13 mouse cellular contexts compared by ENCODE assay signal in the genomic region with DNA sequence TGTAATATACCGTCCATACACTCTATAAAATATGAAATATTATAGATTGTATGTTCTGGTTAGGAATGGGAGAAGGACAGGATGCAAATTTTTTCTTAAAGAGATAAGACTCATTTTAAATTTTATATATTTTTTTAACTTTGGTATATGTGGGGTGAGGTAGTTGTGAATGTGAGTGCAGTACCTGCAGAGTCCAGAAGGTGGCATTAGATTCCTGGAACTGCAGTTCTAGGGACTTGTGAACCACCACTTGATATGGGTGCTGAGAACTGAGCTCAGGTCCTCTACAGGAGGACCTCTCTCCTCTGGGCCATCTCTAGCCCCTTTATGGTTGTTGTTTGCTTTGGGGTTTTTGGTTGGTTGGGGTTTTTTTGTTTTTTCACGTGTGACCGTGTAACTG. TPM values are rescaled to one million over a fixed set of nuclear protein-coding genes. Genes with fewer than 3 reads are reported as not detected.
DNase-seq lines count a peak whose midpoint lies in the region; ATAC-seq lines count a peak whose summit lies in the region.
"Had no signal": no experiment of that assay in that cellular context is flagged by ENCODE, and none has a peak within 500 bp of the region (broad histone marks: within the 10 kb centered on the region; RNA-seq: fewer than 3 reads in every experiment).

No protein-coding gene starts in this region.

- no peak overlapping the region for H3K9ac ChIP-seq in kidney, embryonic 16.5 days (replicated peaks; ENCODE audit: low read length)
- H3K9ac ChIP-seq in heart, embryonic 11.5 days (ENCODE audit: low read depth, low read length): no peak overlapping the region
- H3K9ac ChIP-seq: liver, embryonic 13.5 days had no signal

- H3K27ac ChIP-seq in kidney, embryonic 16.5 days (ENCODE audit: low read length): no peak overlapping the region
- no peak overlapping the region for H3K27ac ChIP-seq in heart, embryonic 11.5 days (ENCODE audit: low read depth, low read length)
- H3K27ac ChIP-seq: liver, embryonic 13.5 days had no signal

- peak; percentile 5 for DNase-seq in kidney, adult 18-20 months
- peak; percentile 36 for DNase-seq in 3T3-L1 (ENCODE audit: low read depth, low spot score)
- DNase-seq in ES-CJ7 (ENCODE audit: low read depth, low spot score): peak; percentile 53
- no peak for DNase-seq in urinary bladder, postnatal 36 days (ENCODE audit: low spot score in 2 of 2)
- no peak for DNase-seq in ovary, postnatal 36 days (ENCODE audit: low spot score)
- DNase-seq: adrenal gland, postnatal 14 days; liver, embryonic 13.5 days had no signal

- H3K4me3 ChIP-seq in kidney, embryonic 16.5 days (ENCODE audit: low read length): no peak overlapping the region
- no peak overlapping the region for H3K4me3 ChIP-seq in heart, embryonic 11.5 days (ENCODE audit: low read depth, low read length)
- H3K4me3 ChIP-seq: liver, embryonic 13.5 days had no signal

- no peaks in the 10 kb centered on the region for H3K4me1 ChIP-seq in kidney, embryonic 16.5 days (ENCODE audit: insufficient read depth, low read length)
- H3K4me1 ChIP-seq in heart, embryonic 11.5 days (ENCODE audit: control insufficient read depth, insufficient read depth, low read length): no peaks in the 10 kb centered on the region
- H3K4me1 ChIP-seq: liver, embryonic 13.5 days had no signal

- H3K9me3 ChIP-seq in kidney, embryonic 16.5 days (ENCODE audit: low read length): no peaks in the 10 kb centered on the region
- no peaks in the 10 kb centered on the region for H3K9me3 ChIP-seq in heart, embryonic 11.5 days (replicated peaks; ENCODE audit: control insufficient read depth, low read length)
- H3K9me3 ChIP-seq: G1E; liver, embryonic 13.5 days had no signal

- no peak overlapping the region for H3K4me2 ChIP-seq in kidney, embryonic 16.5 days (replicated peaks; ENCODE audit: low read depth, low read length)
- no peak overlapping the region for H3K4me2 ChIP-seq in heart, embryonic 11.5 days
- H3K4me2 ChIP-seq: liver, embryonic 13.5 days; midbrain, embryonic 11.5 days had no signal

- 99% methylated on average over 3 of the region's 3 CpGs for WGBS in kidney, embryonic 16.5 days
- 97% methylated on average over 3 of the region's 3 CpGs for WGBS in heart, embryonic 11.5 days (ENCODE audit: insufficient replicate concordance)

- no peaks in the 10 kb centered on the region for H3K27me3 ChIP-seq in kidney, embryonic 16.5 days (ENCODE audit: insufficient read depth, low read length)
- no peaks in the 10 kb centered on the region for H3K27me3 ChIP-seq in heart, embryonic 11.5 days (ENCODE audit: control insufficient read depth, insufficient read depth, low read length)
- H3K27me3 ChIP-seq: liver, embryonic 13.5 days had no signal

- ATAC-seq in kidney, embryonic 16.5 days (ENCODE audit: low FRiP score, low TSS enrichment): no peak
- peak; percentile 65 for ATAC-seq in granulocyte monocyte progenitor cell, adult 5-6 weeks (replicated peaks; ENCODE audit: poor library complexity, severe bottlenecking)
- ATAC-seq in heart, embryonic 11.5 days (replicated peaks; ENCODE audit: insufficient number of reproducible peaks, low FRiP score, low TSS enrichment): no peak
- ATAC-seq: intestine, embryonic 16.5 days had no signal

- peaks cover 16% of the 10 kb centered on the region for H3K36me3 ChIP-seq in kidney, embryonic 16.5 days (ENCODE audit: insufficient read depth, low read length)
- H3K36me3 ChIP-seq in heart, embryonic 11.5 days (ENCODE audit: control insufficient read depth, insufficient read depth, low read length): peaks cover 10% of the 10 kb centered on the region

RNA-seq across cellular contexts. Expression of a gene that starts 19.4 kb away (rescaled TPM):
- polyA plus RNA-seq in kidney, embryonic 16.5 days (2015; fragmentation: Nextera tagmentation; extraction: Ambion mirVana): 72.3 and 74.4 TPM in 2 replicates
- total RNA-seq in granulocyte monocyte progenitor cell, adult 5-6 weeks (2014; fragmentation: Nextera tagmentation): 37.2 and 57.7 TPM in 2 replicates
- 89.4 and 125 TPM in 2 replicates for total RNA-seq in granulocyte monocyte progenitor cell, adult 5-6 weeks (2017)
- polyA plus RNA-seq in heart, embryonic 11.5 days (2014; fragmentation: Nextera tagmentation; extraction: Ambion mirVana): 44.2 and 46.7 TPM in 2 replicates

RNA-seq across cellular contexts. Expression of a gene that starts 19.4 kb away (rescaled TPM):
- 11.2 and 13.5 TPM in 2 replicates for polyA plus RNA-seq in kidney, embryonic 16.5 days (2015; fragmentation: Nextera tagmentation; extraction: Ambion mirVana)
- total RNA-seq in granulocyte monocyte progenitor cell, adult 5-6 weeks (2014; fragmentation: Nextera tagmentation): 9.4 and 9.5 TPM in 2 replicates
- total RNA-seq in granulocyte monocyte progenitor cell, adult 5-6 weeks (2017): 23.2 and 34.2 TPM in 2 replicates
- polyA plus RNA-seq in heart, embryonic 11.5 days (2014; fragmentation: Nextera tagmentation; extraction: Ambion mirVana): 14.8 and 15.1 TPM in 2 replicates

RNA-seq across cellular contexts. Expression of a gene that starts 34.7 kb away (rescaled TPM):
- polyA plus RNA-seq in kidney, embryonic 16.5 days (2015; fragmentation: Nextera tagmentation; extraction: Ambion mirVana): 63.2 and 70.5 TPM in 2 replicates
- 69.6 and 93.3 TPM in 2 replicates for total RNA-seq in granulocyte monocyte progenitor cell, adult 5-6 weeks (2014; fragmentation: Nextera tagmentation)
- 33.0 and 33.9 TPM in 2 replicates for total RNA-seq in granulocyte monocyte progenitor cell, adult 5-6 weeks (2017)
- polyA plus RNA-seq in heart, embryonic 11.5 days (2014; fragmentation: Nextera tagmentation; extraction: Ambion mirVana): 49.3 and 53.4 TPM in 2 replicates

Comparison
In these comparisons a context has a peak if more than half of its experiments do, and no peak if none do; other contexts are left out.
1. DNase-seq: peak in kidney, adult 18-20 months (single experiment), 3T3-L1 (single experiment) and ES-CJ7 (single experiment); none in urinary bladder, postnatal 36 days (0 of 2) and ovary, postnatal 36 days (single experiment).